Mouse (Mus musculus) embryonic facial prominence, embryonic 10.5 days (tissue): ENCODE data around the gene Rbm47. TPM values are rescaled to one million over a fixed set of nuclear protein-coding genes. Genes with fewer than 3 reads are reported as not detected.

Source experiments
- DNase-seq: peaks from one replicate; pipeline ENCODE4 v3.0.0-alpha.2; 2017; ENCODE audit warnings: low spot score
- H3K27ac ChIP-seq: fragments of 300-500 bp; sonication (generic); replicated peaks from 2 replicates; pipeline ENCODE4 v1.5.1; 2016; ENCODE audit warnings: mild to moderate bottlenecking
- H3K27me3 ChIP-seq: fragments of 300-500 bp; sonication (generic); replicated peaks from 2 replicates; pipeline ENCODE4 v1.6.1; 2016; ENCODE audit warnings: low read depth, mild to moderate bottlenecking; ENCODE audit not compliant: poor library complexity, severe bottlenecking
- H3K36me3 ChIP-seq: fragments of 300-500 bp; sonication (generic); replicated peaks from 2 replicates; pipeline ENCODE4 v1.6.1; 2016; ENCODE audit warnings: mild to moderate bottlenecking, moderate library complexity
- H3K4me1 ChIP-seq: fragments of 300-500 bp; sonication (generic); 2 replicates; pipeline ENCODE4 v1.6.1; 2016
- H3K4me3 ChIP-seq: fragments of 300-500 bp; sonication (generic); 2 replicates; pipeline ENCODE4 v1.5.1; 2016; ENCODE audit warnings: mild to moderate bottlenecking, moderate library complexity
- H3K9me3 ChIP-seq: fragments of 300-500 bp; sonication (generic); 2 replicates; pipeline ENCODE4 v1.6.1; 2016; ENCODE audit warnings: mild to moderate bottlenecking
- WGBS: fragments of 180-500 bp; shearing (Covaris S2); methylation state at CpG from one replicate; pipeline ENCODE4 v1.1.7; 2016; 5-methylcytosine and 5-hydroxymethylcytosine counted together
- polyA plus RNA-seq: library from polyadenylated mRNA; unstranded; fragments of >200 nt; fragmentation: Nextera tagmentation; extraction: Ambion mirVana; gene quantifications from 2 replicates; pipeline ENCODE4 v1.2.1, GENCODE M21; 2016

Rbm47 gene
- polyA plus RNA-seq, 1 experiment from 2014 or later = 4.4 TPM

- no peak overlapping the region for H3K4me3 ChIP-seq
- no peaks in the 10 kb centered on the region for H3K9me3 ChIP-seq
- H3K27ac ChIP-seq = no peak overlapping the region
- H3K27me3 ChIP-seq = no peaks in the 10 kb centered on the region
- 64% methylated on average over 6 of the region's 6 CpGs for WGBS
- 0 out of 2 replicates have a peak, but pooled peaks cover 3% of the 10 kb centered on the region for H3K4me1 ChIP-seq
- no peaks in the 10 kb centered on the region for H3K36me3 ChIP-seq
- DNase-seq = no peak
Measured at GRCm38 (mm10) chr5:66114208-66114607, 58.7 kb downstream of the Rbm47 start.

- Histone ChIP-seq H3K4me3 (no peak overlapping the region), H3K36me3 (no peaks in the 10 kb centered on the region), H3K4me1 (0 out of 2 replicates have a peak, but pooled peaks cover 3% of the 10 kb centered on the region), H3K27ac (no peak overlapping the region), H3K27me3 (no peaks in the 10 kb centered on the region), H3K9me3 (no peaks in the 10 kb centered on the region)
- no peak for DNase-seq
- 77% methylated on average over 8 of the region's 8 CpGs for WGBS
Measured at GRCm38 (mm10) chr5:66112059-66112458, 60.9 kb downstream of the Rbm47 start.

GRCm38 (mm10) chr5:66106372-66106771 lies 66.5 kb downstream of the Rbm47 start:
- Histone ChIP-seq H3K27me3 (no peaks in the 10 kb centered on the region), H3K4me1 (no peaks in the 10 kb centered on the region), H3K27ac (no peak overlapping the region), H3K9me3 (no peaks in the 10 kb centered on the region), H3K4me3 (no peak overlapping the region), H3K36me3 (no peaks in the 10 kb centered on the region)
- WGBS = 88% methylated on average over 9 of the region's 9 CpGs
- no peak for DNase-seq

- Histone ChIP-seq H3K4me1 (no peaks in the 10 kb centered on the region), H3K36me3 (no peaks in the 10 kb centered on the region), H3K4me3 (no peak overlapping the region), H3K27me3 (no peaks in the 10 kb centered on the region), H3K9me3 (no peaks in the 10 kb centered on the region), H3K27ac (no peak overlapping the region)
- 87% methylated on average over 7 of the region's 7 CpGs for WGBS
- no peak for DNase-seq
Measured at GRCm38 (mm10) chr5:66105946-66106345, 67.0 kb downstream of the Rbm47 start.

GRCm38 (mm10) chr5:66105366-66105765 lies 67.6 kb downstream of the Rbm47 start:
- no peak for DNase-seq
- Histone ChIP-seq H3K4me1 (no peaks in the 10 kb centered on the region), H3K4me3 (no peak overlapping the region), H3K27ac (no peak overlapping the region), H3K27me3 (no peaks in the 10 kb centered on the region), H3K9me3 (no peaks in the 10 kb centered on the region), H3K36me3 (no peaks in the 10 kb centered on the region)
- WGBS = 87% methylated on average over 3 of the region's 3 CpGs

- no peak for DNase-seq
- Histone ChIP-seq H3K4me3 (no peak overlapping the region), H3K4me1 (no peaks in the 10 kb centered on the region), H3K9me3 (no peaks in the 10 kb centered on the region), H3K27me3 (no peaks in the 10 kb centered on the region), H3K27ac (no peak overlapping the region), H3K36me3 (no peaks in the 10 kb centered on the region)
- 80% methylated on average over 5 of the region's 5 CpGs for WGBS
Measured at GRCm38 (mm10) chr5:66103386-66103785, 69.5 kb downstream of the Rbm47 start.

GRCm38 (mm10) chr5:66102821-66103220 lies 70.1 kb downstream of the Rbm47 start:
- no peak overlapping the region for H3K27ac ChIP-seq
- H3K36me3 ChIP-seq = no peaks in the 10 kb centered on the region
- no peaks in the 10 kb centered on the region for H3K4me1 ChIP-seq
- no peak for DNase-seq
- H3K27me3 ChIP-seq = no peaks in the 10 kb centered on the region
- H3K9me3 ChIP-seq = no peaks in the 10 kb centered on the region
- WGBS = 77% methylated on average over 3 of the region's 3 CpGs
- no peak overlapping the region for H3K4me3 ChIP-seq

GRCm38 (mm10) chr5:66101577-66101976 lies 71.3 kb downstream of the Rbm47 start:
- H3K27me3 ChIP-seq = no peaks in the 10 kb centered on the region
- no peaks in the 10 kb centered on the region for H3K36me3 ChIP-seq
- H3K9me3 ChIP-seq = no peaks in the 10 kb centered on the region
- WGBS = 68% methylated on average over 3 of the region's 3 CpGs
- no peaks in the 10 kb centered on the region for H3K4me1 ChIP-seq
- H3K4me3 ChIP-seq = no peak overlapping the region
- DNase-seq = no peak
- no peak overlapping the region for H3K27ac ChIP-seq

- H3K9me3 ChIP-seq = no peaks in the 10 kb centered on the region
- no peak overlapping the region for H3K4me3 ChIP-seq
- H3K27ac ChIP-seq = no peak overlapping the region
- no peaks in the 10 kb centered on the region for H3K36me3 ChIP-seq
- no peaks in the 10 kb centered on the region for H3K4me1 ChIP-seq
- 83% methylated on average over 8 of the region's 8 CpGs for WGBS
- DNase-seq = no peak
- no peaks in the 10 kb centered on the region for H3K27me3 ChIP-seq
Measured at GRCm38 (mm10) chr5:66100322-66100721, 72.6 kb downstream of the Rbm47 start.

- 89% methylated on average over 7 of the region's 7 CpGs for WGBS
- Histone ChIP-seq H3K27ac (no peak overlapping the region), H3K36me3 (no peaks in the 10 kb centered on the region), H3K9me3 (no peaks in the 10 kb centered on the region), H3K4me3 (no peak overlapping the region), H3K4me1 (no peaks in the 10 kb centered on the region), H3K27me3 (no peaks in the 10 kb centered on the region)
- DNase-seq = no peak
Measured at GRCm38 (mm10) chr5:66098094-66098871, 74.6 kb downstream of the Rbm47 start.

GRCm38 (mm10) chr5:66096081-66096480 lies 76.8 kb downstream of the Rbm47 start:
- no peak overlapping the region for H3K27ac ChIP-seq
- no peak overlapping the region for H3K4me3 ChIP-seq
- H3K4me1 ChIP-seq = no peaks in the 10 kb centered on the region
- H3K27me3 ChIP-seq = no peaks in the 10 kb centered on the region
- no peaks in the 10 kb centered on the region for H3K9me3 ChIP-seq
- H3K36me3 ChIP-seq = no peaks in the 10 kb centered on the region
- DNase-seq = no peak
- 88% methylated on average over 6 of the region's 6 CpGs for WGBS

- Histone ChIP-seq H3K4me1 (peaks cover 1% of the 10 kb centered on the region; the same call in 1 of the 2 replicates), H3K9me3 (no peaks in the 10 kb centered on the region), H3K27me3 (no peaks in the 10 kb centered on the region), H3K27ac (no peak overlapping the region), H3K36me3 (no peaks in the 10 kb centered on the region), H3K4me3 (no peak overlapping the region)
- WGBS = 60% methylated on average over 6 of the region's 6 CpGs
- no peak for DNase-seq
Measured at GRCm38 (mm10) chr5:66095166-66095565, 77.8 kb downstream of the Rbm47 start.

- Histone ChIP-seq H3K9me3 (no peaks in the 10 kb centered on the region), H3K36me3 (no peaks in the 10 kb centered on the region), H3K4me3 (no peak overlapping the region), H3K4me1 (peaks cover 16% of the 10 kb centered on the region), H3K27me3 (no peaks in the 10 kb centered on the region), H3K27ac (peak overlapping the region; percentile 30; the same call in 1 of the 2 replicates)
- no peak for DNase-seq
- whole genome bisulfite sequencing = 70% methylated on average over 9 of the region's 9 CpGs
Measured at GRCm38 (mm10) chr5:66090037-66090436, 82.9 kb downstream of the Rbm47 start.
